Mouse (Mus musculus) lung, adult 2 months (tissue): ENCODE measurements around the gene Cenpt.

ENCODE experiments used
- CTCF ChIP-seq: fragments of 200-500 bp; IDR thresholded peaks from 2 replicates; pipeline ENCODE4 v1.5.1; 2011; ENCODE audit warnings: mild to moderate bottlenecking, low read length, control low read depth; ENCODE audit not compliant: insufficient read depth
- POLR2A ChIP-seq: fragments of 200-500 bp; IDR thresholded peaks from 2 replicates; pipeline ENCODE4 v1.6.1; 2011; ENCODE audit warnings: low read depth, mild to moderate bottlenecking, control low read depth, low read length, borderline replicate concordance; ENCODE audit errors: extremely low read depth

DNA sequence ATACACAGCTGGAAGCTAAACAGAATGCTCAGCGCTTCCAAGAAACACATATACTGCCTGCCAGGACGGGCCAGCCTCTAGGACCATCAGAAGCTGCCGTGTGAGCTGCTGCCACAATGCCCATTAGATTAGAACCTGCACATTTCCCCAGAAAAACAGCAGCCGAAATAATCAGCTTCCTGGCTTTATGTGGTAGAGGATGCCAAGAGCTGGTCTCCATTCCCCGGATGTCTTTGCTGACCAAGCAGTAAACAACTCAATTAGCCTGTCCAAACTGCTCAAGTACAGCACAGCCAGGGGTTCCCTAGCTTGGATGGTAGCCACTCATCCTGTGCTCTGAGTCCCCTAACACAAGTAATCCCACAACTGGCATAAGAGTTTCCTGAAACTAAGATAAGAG, 45.3 kb downstream of the Cenpt start:
- TF ChIP-seq CTCF (no peak), POLR2A (no peak)
